Mouse (Mus musculus): Measurements from ENCODE around the gene Trim62.

DNA sequence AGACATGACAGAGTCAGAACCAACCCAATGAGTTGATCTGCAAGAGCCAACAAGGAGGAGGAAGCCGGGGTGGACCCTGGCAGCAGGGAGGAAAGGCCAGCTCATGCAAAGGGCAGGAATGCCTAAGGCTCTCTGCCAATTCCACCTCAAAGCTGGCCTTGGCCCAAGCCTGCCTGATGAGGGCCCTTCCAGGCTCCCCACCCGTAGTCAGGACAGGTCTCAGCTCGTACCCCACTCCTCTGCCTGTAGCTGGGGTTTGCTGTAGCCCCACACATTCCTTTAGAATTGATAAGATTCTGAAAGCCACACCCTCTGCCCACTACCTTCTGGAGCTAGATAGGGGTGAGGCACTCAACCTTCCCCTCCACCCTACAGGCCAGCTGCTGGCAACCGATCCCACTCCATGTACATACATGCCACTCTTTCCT is 27.8 kb upstream of the Trim62 start:
- TF ChIP-seq CTCF (IDR thresholded peaks at IDR 0.05; ENCODE audit: low read depth, low read length) (no peak), POLR2A (IDR thresholded peaks at IDR 0.05; ENCODE audit: insufficient read depth, low read length) (no peak)
